Mouse (Mus musculus) pancreas, adult 10 weeks (tissue): ENCODE results near the gene Mrpl42. TPM values are rescaled to one million over a fixed set of nuclear protein-coding genes. Genes with fewer than 3 reads are reported as not detected.

Source experiments
- polyA plus RNA-seq: library from polyadenylated mRNA; stranded (reverse); fragments of 350-450 nt; fragmentation: Illumina TruSeq; extraction: RNeasy Lipid Tissue Mini Kit (QIAGEN cat#74804); gene quantifications from one replicate; pipeline ENCODE4 v1.2.3, GENCODE M21; 2015; ENCODE audit warnings: low read depth, low replicate concordance; ENCODE audit not compliant: insufficient read depth

Mrpl42 gene
- 33.6 TPM for polyA plus RNA-seq

GRCm38 (mm10) chr10:95501463-95502081 lies at the start of gene Mrpl42:
Gene Mrpl42, minus strand, starts transcription at chr10:95501940.

GRCm38 (mm10) chr10:95514656-95515292 lies 13.0 kb upstream of the Mrpl42 start, which contains the start of gene Ube2n:
Gene Ube2n, plus strand, starts transcription at chr10:95515145.

Other genes starting within 250 kb of the Mrpl42 start
- gene Cradd, start 177.8 kb downstream of the Mrpl42 start, polyA plus RNA-seq: 3.1 TPM
- gene Socs2, start 84.8 kb downstream of the Mrpl42 start, polyA plus RNA-seq: 6.0 TPM
- gene Ube2n, start 13.2 kb upstream of the Mrpl42 start, polyA plus RNA-seq: 22.6 TPM
- gene Nudt4, start 62.2 kb upstream of the Mrpl42 start, polyA plus RNA-seq: 21.5 TPM
- gene Anapc15-ps, start 171.5 kb upstream of the Mrpl42 start, polyA plus RNA-seq: not detected